Mouse (Mus musculus) thymus, postnatal 4 days (tissue): Measurements from ENCODE around the gene Acvr1b.

Experiments
- DNase-seq: peaks from one replicate; pipeline ENCODE4 v3.0.0; 2021

Acvr1b gene

GRCm38 (mm10) chr15:101147115-101147909 is 26.6 kb upstream of the Acvr1b start:
- no peak for DNase-seq

- DNase-seq = no peak
These were observed 26.0 kb upstream of the Acvr1b start for GRCm38 (mm10) chr15:101147910-101148273.

- DNase-seq = no peak
These were observed 25.3 kb upstream of the Acvr1b start for GRCm38 (mm10) chr15:101148604-101149003.

GRCm38 (mm10) chr15:101151409-101152261 is 22.2 kb upstream of the Acvr1b start:
- no peak for DNase-seq

DNA sequence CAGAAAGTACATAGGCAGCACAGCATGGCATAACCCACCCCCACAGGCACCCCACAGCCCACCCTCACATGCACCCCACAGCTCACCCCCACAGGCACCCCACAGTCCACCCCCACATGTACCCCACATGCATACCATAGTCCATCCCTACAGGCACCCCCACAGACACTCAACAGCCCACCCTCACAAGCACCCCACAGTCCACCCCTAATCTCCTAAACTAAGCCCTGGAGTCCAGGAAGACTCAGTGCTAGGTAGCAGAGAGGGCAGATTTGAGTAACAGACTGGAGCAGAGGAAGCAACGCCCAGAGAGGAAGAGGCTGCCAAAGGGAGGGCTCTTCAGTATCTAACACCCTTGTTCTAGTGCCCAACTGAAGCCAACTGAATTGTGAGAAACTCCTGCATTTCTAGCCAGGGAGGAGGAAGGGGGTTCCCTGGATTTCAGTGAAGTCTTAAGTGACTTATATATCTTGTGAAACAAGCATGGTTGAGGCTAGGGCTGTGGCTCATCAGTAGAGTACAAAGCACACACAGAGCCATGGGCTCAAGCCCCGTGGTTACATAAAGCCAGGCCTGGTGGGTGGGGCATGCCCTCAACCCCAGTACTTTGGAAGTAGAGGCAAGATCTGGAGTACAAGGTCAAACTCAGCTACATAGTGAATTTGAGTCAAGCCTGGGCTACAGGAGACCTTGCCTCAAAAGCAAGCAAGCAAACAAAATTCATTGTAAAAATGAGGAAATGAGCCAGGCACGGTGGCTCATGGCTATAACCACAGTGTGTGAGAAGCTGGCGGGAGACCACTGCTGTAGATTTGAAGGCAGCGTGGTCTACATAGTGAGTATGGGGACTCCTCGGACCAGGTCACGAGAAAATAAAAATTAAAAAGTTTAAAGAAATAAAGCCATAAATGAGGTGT is 18.9 kb upstream of the Acvr1b start:
- no peak for DNase-seq

GRCm38 (mm10) chr15:101160128-101160527 is 13.7 kb upstream of the Acvr1b start:
- no peak for DNase-seq

DNA sequence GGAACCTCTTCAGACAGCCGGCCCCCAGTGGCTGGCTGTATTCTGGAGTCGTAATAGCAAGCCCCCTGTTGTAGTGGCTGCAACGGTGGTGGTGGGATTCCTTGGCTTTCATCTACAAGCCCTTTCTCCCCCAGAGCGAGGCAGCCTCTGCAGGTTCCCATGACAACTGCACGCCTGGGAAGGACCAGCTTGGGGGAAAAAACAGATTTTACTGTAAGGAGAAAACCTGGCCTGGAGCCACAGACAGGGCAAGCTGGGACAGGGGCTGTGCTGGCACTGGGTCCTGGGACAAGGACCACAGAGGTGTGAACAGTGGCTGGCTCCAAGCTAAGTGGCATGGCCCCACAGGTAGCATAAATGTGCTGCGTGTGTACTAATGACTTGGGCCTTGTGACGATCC is 13.3 kb upstream of the Acvr1b start:
- DNase-seq = no peak

DNA sequence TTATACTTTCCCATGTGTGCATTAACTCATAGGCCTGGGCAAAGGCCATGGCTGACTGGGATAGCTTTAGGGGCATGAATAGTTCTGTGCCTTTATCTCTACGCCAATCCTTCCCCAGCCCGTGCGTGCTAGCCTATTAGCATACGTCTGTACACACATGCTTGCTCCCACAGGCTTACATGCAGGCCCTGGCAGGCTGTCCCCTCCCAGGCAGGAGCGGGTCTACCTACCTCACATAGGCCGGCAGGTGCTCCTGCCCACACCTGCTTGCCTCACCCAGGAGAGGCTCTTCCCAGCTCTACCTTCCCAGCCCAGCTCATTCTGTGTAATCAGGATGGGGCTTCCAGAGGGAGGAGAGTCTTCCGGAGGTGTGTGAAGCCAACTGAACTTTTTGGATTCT is 12.3 kb upstream of the Acvr1b start:
- no peak for DNase-seq

DNA sequence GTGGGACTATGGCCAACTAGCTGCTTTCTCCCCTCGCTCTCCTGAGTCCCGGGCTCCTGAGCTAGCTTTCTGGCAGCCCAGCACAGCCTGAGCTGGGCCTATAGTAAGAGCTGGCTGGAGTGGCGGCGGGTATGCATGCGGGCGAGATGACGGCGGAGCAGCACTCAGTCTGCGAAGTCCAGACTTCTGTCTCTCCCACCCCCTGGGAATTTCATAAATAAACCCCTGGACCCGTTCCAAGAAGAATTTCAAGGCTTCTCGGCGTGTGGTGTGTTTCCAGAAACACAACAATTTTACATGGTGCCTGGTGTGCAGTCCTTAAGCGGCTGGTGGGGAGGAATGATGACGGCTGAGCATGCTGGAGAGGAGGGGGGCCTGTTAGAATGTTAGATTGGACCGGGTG is 10.8 kb upstream of the Acvr1b start:
- no peak for DNase-seq

DNA sequence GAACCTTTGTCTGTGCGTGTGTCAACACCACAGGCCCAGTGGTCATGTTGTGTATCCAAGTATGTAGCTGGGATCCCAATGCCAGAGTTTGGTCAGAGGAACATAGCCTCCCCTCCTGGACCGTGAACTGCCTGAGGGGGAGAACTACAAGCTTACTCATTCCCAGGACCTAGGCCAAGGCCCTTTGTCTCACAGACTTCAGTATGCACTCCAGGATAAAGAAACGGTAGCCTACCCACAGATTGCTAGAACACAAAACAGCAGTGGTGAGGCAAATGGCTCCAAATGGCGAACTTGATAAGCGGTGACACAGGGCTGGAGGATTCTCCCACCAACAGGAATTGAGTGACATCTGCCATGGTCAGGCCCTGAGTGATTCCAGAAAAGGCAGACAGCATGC is 10.0 kb upstream of the Acvr1b start:
- no peak for DNase-seq

GRCm38 (mm10) chr15:101164291-101164690 is 9.6 kb upstream of the Acvr1b start:
- DNase-seq = no peak

GRCm38 (mm10) chr15:101165658-101166437 is 8.0 kb upstream of the Acvr1b start:
- no peak for DNase-seq

- no peak for DNase-seq
These were observed 6.3 kb upstream of the Acvr1b start for GRCm38 (mm10) chr15:101167553-101167952.

- no peak for DNase-seq
These were observed 4.0 kb upstream of the Acvr1b start for GRCm38 (mm10) chr15:101169910-101170309.

GRCm38 (mm10) chr15:101170413-101170980 is 3.4 kb upstream of the Acvr1b start:
- no peak for DNase-seq

- no peak for DNase-seq
These were observed 2.6 kb upstream of the Acvr1b start for GRCm38 (mm10) chr15:101171272-101171671.

GRCm38 (mm10) chr15:101172016-101172415 is 1.9 kb upstream of the Acvr1b start:
- DNase-seq = no peak

DNA sequence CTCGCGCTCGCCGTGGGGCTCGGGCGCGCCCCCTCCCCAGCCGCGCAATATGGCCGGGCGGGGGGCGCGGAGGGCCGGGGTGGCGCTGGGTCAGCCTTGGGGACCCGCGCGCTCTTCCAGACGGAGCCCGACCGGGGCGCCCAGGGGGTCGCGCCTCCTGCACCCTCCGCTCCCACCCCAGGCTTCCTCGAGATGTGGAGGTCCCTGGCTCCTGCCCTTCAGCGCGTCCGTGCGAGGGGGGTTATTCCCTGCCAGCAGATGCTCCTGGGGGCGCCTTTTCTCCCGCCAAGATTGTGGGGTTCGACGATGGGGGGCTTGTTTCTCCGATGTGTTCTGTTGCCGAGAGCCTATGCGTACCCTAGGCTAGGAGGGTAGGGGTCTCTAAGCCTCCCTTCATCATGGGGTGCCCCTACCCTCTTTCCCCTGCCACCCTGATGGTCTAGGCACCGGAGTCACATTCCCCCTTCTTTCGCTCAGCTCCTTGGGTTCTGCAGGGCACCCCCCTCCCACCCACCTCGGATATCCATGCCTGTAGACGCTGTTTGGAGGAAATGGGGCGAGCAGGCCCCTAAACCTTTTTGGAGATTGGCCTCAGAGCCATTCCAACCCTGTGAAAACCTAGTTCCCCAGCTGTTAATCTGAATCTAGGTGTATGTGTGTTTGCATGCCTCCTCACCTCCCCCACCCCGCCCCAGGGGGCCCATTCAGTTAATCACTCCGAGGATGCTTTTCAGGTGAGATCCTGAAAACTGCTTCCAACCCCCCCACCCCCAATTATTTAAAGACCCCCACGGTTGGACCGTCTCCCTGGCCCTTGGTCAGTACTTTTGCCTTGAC is 645 bp downstream of the Acvr1b start:
- DNase-seq = peak; percentile 67

DNA sequence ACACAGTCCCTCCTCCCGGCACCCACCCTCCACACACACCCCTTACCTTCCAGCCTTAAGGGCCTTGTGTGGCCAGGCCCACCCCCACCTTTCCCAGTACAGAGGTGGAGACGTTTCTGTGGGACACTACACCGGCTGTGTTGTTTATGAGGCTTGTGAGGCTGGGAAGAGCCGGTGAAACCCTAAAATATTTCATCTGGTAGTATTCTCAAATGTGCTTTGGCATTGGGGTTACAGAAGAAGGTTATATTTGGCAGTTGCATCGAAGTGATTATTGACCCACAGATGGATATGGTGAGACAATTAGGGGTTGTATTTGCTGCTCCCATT is 1.2 kb downstream of the Acvr1b start:
- no peak for DNase-seq

- DNase-seq = peak; percentile 63
These were observed 1.9 kb downstream of the Acvr1b start for GRCm38 (mm10) chr15:101175613-101176283.

GRCm38 (mm10) chr15:101176284-101176680 is 2.4 kb downstream of the Acvr1b start:
- DNase-seq = no peak
